Mouse (Mus musculus) limb, embryonic 10.5 days (tissue): ENCODE data around the gene Adamts15. TPM values are rescaled to one million over a fixed set of nuclear protein-coding genes. Genes with fewer than 3 reads are reported as not detected.

ENCODE experiments used
- DNase-seq: peaks from one replicate; pipeline ENCODE4 v3.0.0-alpha.2; 2017; ENCODE audit warnings: low spot score
- H3K27ac ChIP-seq: fragments of 300-500 bp; sonication (generic); 2 replicates; pipeline ENCODE4 v1.5.1; 2016; ENCODE audit warnings: mild to moderate bottlenecking
- H3K27me3 ChIP-seq: fragments of 300-500 bp; sonication (generic); 2 replicates; pipeline ENCODE4 v1.6.1; 2016; ENCODE audit warnings: low read depth, mild to moderate bottlenecking; ENCODE audit not compliant: poor library complexity, severe bottlenecking
- H3K36me3 ChIP-seq: fragments of 300-500 bp; sonication (generic); 2 replicates; pipeline ENCODE4 v1.6.1; 2016; ENCODE audit warnings: mild to moderate bottlenecking, moderate library complexity
- H3K4me1 ChIP-seq: fragments of 300-500 bp; sonication (generic); 2 replicates; pipeline ENCODE4 v1.6.1; 2016
- H3K4me3 ChIP-seq: fragments of 300-500 bp; sonication (generic); 2 replicates; pipeline ENCODE4 v1.5.1; 2016; ENCODE audit warnings: mild to moderate bottlenecking, moderate library complexity
- H3K9me3 ChIP-seq: fragments of 300-500 bp; sonication (generic); replicated peaks from 2 replicates; pipeline ENCODE4 v1.6.1; 2016; ENCODE audit warnings: mild to moderate bottlenecking
- WGBS: fragments of 180-500 bp; shearing (Covaris S2); methylation state at CpG from one replicate; pipeline ENCODE4 v1.1.7; 2016; 5-methylcytosine and 5-hydroxymethylcytosine counted together
- polyA plus RNA-seq: library from polyadenylated mRNA; unstranded; fragments of >200 nt; fragmentation: Nextera tagmentation; extraction: Ambion mirVana; gene quantifications from 2 replicates; pipeline ENCODE4 v1.2.1, GENCODE M21; 2016

The Adamts15 gene
- polyA plus RNA-seq: 4.0 and 8.5 TPM in 2 replicates

GRCm38 (mm10) chr9:30922197-30922894 lies at the start of gene Adamts15:
Gene Adamts15 (minus strand): TSS chr9:30922452.
- Histone ChIP-seq H3K4me1 (peaks cover 37% of the 10 kb centered on the region), H3K27me3 (peaks cover 42% of the 10 kb centered on the region), H3K36me3 (no peaks in the 10 kb centered on the region), H3K4me3 (peak within 1 kb of the TSS; percentile 72), H3K9me3 (no peaks in the 10 kb centered on the region), H3K27ac (peak within 1 kb of the TSS; percentile 79)
- under 1% methylated on average over 47 of the region's 47 CpGs for WGBS
- peak; percentile 83 for DNase-seq

- DNase-seq: no peak
- H3K36me3 ChIP-seq: no peaks in the 10 kb centered on the region
- H3K9me3 ChIP-seq: no peaks in the 10 kb centered on the region
- no peak overlapping the region for H3K27ac ChIP-seq
- 68% methylated on average over 4 of the region's 4 CpGs for WGBS
- H3K27me3 ChIP-seq: no peaks in the 10 kb centered on the region
- H3K4me3 ChIP-seq: no peak overlapping the region
- peaks cover 17% of the 10 kb centered on the region for H3K4me1 ChIP-seq
These were observed 49.7 kb upstream of the Adamts15 start for GRCm38 (mm10) chr9:30971967-30972366.

- no peaks in the 10 kb centered on the region for H3K36me3 ChIP-seq
- WGBS: 75% methylated on average over 3 of the region's 3 CpGs
- H3K27me3 ChIP-seq: no peaks in the 10 kb centered on the region
- H3K4me1 ChIP-seq: peaks cover 13% of the 10 kb centered on the region
- H3K27ac ChIP-seq: no peak overlapping the region
- no peaks in the 10 kb centered on the region for H3K9me3 ChIP-seq
- H3K4me3 ChIP-seq: no peak overlapping the region
- no peak for DNase-seq
These were observed 47.7 kb upstream of the Adamts15 start for GRCm38 (mm10) chr9:30970001-30970400.

- Histone ChIP-seq H3K4me3 (no peak overlapping the region), H3K4me1 (peaks cover 17% of the 10 kb centered on the region), H3K27me3 (no peaks in the 10 kb centered on the region), H3K9me3 (no peaks in the 10 kb centered on the region), H3K36me3 (no peaks in the 10 kb centered on the region), H3K27ac (no peak overlapping the region)
- no peak for DNase-seq
- 88% methylated on average over 6 of the region's 6 CpGs for WGBS
These were observed 45.9 kb upstream of the Adamts15 start for GRCm38 (mm10) chr9:30968130-30968529.

GRCm38 (mm10) chr9:30966881-30967280 lies 44.6 kb upstream of the Adamts15 start:
- Histone ChIP-seq H3K36me3 (no peaks in the 10 kb centered on the region), H3K4me1 (peaks cover 17% of the 10 kb centered on the region), H3K27me3 (no peaks in the 10 kb centered on the region), H3K27ac (no peak overlapping the region), H3K4me3 (no peak overlapping the region), H3K9me3 (no peaks in the 10 kb centered on the region)
- 27% methylated on average over 7 of the region's 7 CpGs for WGBS
- DNase-seq: no peak

- Histone ChIP-seq H3K36me3 (no peaks in the 10 kb centered on the region), H3K27ac (no peak overlapping the region), H3K4me1 (peaks cover 15% of the 10 kb centered on the region), H3K27me3 (no peaks in the 10 kb centered on the region), H3K9me3 (no peaks in the 10 kb centered on the region), H3K4me3 (no peak overlapping the region)
- no peak for DNase-seq
- 85% methylated on average over 10 of the region's 10 CpGs for WGBS
These were observed 42.4 kb upstream of the Adamts15 start for GRCm38 (mm10) chr9:30964685-30965084.

- H3K4me1 ChIP-seq: peaks cover 14% of the 10 kb centered on the region
- DNase-seq: no peak
- WGBS: 89% methylated on average over 4 of the region's 4 CpGs
- no peaks in the 10 kb centered on the region for H3K36me3 ChIP-seq
- H3K9me3 ChIP-seq: no peaks in the 10 kb centered on the region
- H3K27ac ChIP-seq: no peak overlapping the region
- no peak overlapping the region for H3K4me3 ChIP-seq
- no peaks in the 10 kb centered on the region for H3K27me3 ChIP-seq
These were observed 41.5 kb upstream of the Adamts15 start for GRCm38 (mm10) chr9:30963780-30964179.

- Histone ChIP-seq H3K27ac (no peak overlapping the region), H3K9me3 (no peaks in the 10 kb centered on the region), H3K36me3 (no peaks in the 10 kb centered on the region), H3K4me3 (no peak overlapping the region), H3K4me1 (no peaks in the 10 kb centered on the region; the same call in 1 of the 2 replicates), H3K27me3 (peaks cover 7% of the 10 kb centered on the region; the same call in 1 of the 2 replicates)
- 90% methylated on average over 9 of the region's 9 CpGs for WGBS
- DNase-seq: no peak
These were observed 33.0 kb upstream of the Adamts15 start for GRCm38 (mm10) chr9:30955246-30955645.

- 60% methylated on average over 8 of the region's 8 CpGs for WGBS
- no peak for DNase-seq
- no peaks in the 10 kb centered on the region for H3K36me3 ChIP-seq
These were observed 31.0 kb upstream of the Adamts15 start for GRCm38 (mm10) chr9:30953287-30953686.

GRCm38 (mm10) chr9:30951461-30951860 lies 29.2 kb upstream of the Adamts15 start:
- no peak for DNase-seq
- WGBS: 90% methylated on average over 5 of the region's 5 CpGs
- no peaks in the 10 kb centered on the region; the same call in 1 of the 2 replicates for H3K4me1 ChIP-seq
- no peak overlapping the region for H3K4me3 ChIP-seq
- no peaks in the 10 kb centered on the region for H3K36me3 ChIP-seq
- H3K9me3 ChIP-seq: no peaks in the 10 kb centered on the region
- H3K27me3 ChIP-seq: peaks cover 18% of the 10 kb centered on the region
- no peak overlapping the region for H3K27ac ChIP-seq

More at GRCm38 (mm10) chr9:30953287-30953686, 31.0 kb upstream of the Adamts15 start:
- Histone ChIP-seq H3K4me1 (no peaks in the 10 kb centered on the region; the same call in 1 of the 2 replicates), H3K27ac (no peak overlapping the region), H3K9me3 (no peaks in the 10 kb centered on the region), H3K4me3 (no peak overlapping the region), H3K27me3 (peaks cover 7% of the 10 kb centered on the region; the same call in 1 of the 2 replicates)

- Histone ChIP-seq H3K9me3 (no peaks in the 10 kb centered on the region), H3K36me3 (no peaks in the 10 kb centered on the region), H3K27me3 (peaks cover 27% of the 10 kb centered on the region), H3K27ac (no peak overlapping the region), H3K4me1 (no peaks in the 10 kb centered on the region; the same call in 1 of the 2 replicates), H3K4me3 (no peak overlapping the region)
- no peak for DNase-seq
- WGBS: 89% methylated on average over 4 of the region's 4 CpGs
These were observed 28.3 kb upstream of the Adamts15 start for GRCm38 (mm10) chr9:30950592-30950991.

- Histone ChIP-seq H3K9me3 (no peaks in the 10 kb centered on the region), H3K4me3 (no peak overlapping the region), H3K27me3 (peaks cover 33% of the 10 kb centered on the region), H3K4me1 (no peaks in the 10 kb centered on the region; the same call in 1 of the 2 replicates), H3K36me3 (no peaks in the 10 kb centered on the region), H3K27ac (no peak overlapping the region)
- 83% methylated on average over 4 of the region's 4 CpGs for WGBS
- no peak for DNase-seq
These were observed 27.7 kb upstream of the Adamts15 start for GRCm38 (mm10) chr9:30949971-30950370.

- DNase-seq: no peak
- H3K27me3 ChIP-seq: peaks cover 35% of the 10 kb centered on the region
- WGBS: 78% methylated on average over 3 of the region's 3 CpGs
- H3K27ac ChIP-seq: no peak overlapping the region
- H3K36me3 ChIP-seq: no peaks in the 10 kb centered on the region
- H3K4me1 ChIP-seq: no peaks in the 10 kb centered on the region; the same call in 1 of the 2 replicates
- H3K9me3 ChIP-seq: no peaks in the 10 kb centered on the region
- no peak overlapping the region for H3K4me3 ChIP-seq
These were observed 27.2 kb upstream of the Adamts15 start for GRCm38 (mm10) chr9:30949422-30949821.
